Mouse (Mus musculus) lung, adult 18-20 months (tissue): Measurements from ENCODE around the gene Haao.

Experiments used
- DNase-seq, 2 experiments: peaks; one replicate each; pipeline ENCODE4 v3.0.0; 2022; ENCODE audit warnings: mixed read lengths in 2 of 2

Gene Haao

DNA sequence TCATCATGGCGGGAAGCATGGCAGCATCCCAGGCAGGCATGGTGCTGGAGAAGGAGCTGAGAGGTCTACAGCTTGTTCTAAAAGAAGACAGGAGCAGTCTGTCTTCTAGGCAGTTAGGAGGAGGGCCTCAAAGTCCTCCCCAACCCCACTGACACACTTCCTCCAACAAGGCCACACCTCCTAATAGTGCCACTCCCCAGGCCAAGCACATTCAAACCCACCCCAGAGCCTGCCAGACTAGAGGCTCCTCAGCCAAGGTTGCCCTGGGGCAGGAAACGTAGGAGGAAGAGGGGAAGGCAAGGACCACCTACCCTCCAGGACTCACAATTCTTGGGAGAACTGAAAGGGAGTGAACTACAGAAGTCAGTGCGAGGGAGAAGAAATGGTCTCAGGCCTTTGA, at the start of gene Haao:
Haao (minus strand) TSS at position 149 of the 400 bp plus-strand sequence.
- peak; percentile 41 to 58 for DNase-seq

DNA sequence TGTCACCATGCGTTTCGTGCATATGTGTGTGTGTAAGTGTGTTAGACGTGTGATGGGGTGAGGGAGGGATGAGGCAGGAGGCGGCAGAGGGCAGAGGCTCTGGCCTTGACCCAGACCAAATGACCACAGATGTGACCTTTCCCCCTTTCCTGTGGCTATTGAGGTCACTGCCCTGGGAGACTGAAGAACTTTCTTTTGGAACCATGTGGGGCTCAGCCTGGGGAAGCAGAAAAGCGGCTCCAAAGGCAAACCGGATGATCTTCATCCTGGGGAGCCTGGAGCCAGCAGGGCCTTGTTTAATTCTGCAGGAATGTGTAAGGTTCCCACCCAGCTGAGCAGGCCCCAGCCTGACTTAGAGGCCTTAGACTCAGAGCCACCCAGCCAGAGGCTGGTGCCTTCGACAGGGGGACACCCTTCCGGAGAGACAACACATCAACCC, 49.6 kb upstream of the Haao start:
- DNase-seq, result peak; percentile 26 to 35

DNA sequence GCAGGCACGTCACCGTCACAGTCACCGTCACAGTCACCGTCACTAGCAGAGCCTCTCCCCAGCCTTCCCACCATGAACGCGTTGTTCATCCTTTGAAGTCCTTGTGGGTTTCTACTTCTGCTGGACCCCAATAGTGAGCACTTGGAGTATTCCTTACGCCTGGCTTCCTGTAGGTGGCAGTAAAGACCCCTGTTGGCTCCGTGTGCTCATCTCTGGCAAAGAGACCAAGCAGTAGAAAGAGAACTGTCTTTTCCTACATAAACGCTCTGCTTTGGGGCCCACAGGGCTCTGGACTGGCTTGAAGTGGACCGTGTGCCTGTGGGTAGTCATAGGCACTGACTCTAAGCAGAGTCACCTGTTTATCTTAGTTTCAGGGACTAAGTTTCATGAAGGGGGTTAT, 49.0 kb upstream of the Haao start:
- DNase-seq, result peak; percentile 24 to 26

DNA sequence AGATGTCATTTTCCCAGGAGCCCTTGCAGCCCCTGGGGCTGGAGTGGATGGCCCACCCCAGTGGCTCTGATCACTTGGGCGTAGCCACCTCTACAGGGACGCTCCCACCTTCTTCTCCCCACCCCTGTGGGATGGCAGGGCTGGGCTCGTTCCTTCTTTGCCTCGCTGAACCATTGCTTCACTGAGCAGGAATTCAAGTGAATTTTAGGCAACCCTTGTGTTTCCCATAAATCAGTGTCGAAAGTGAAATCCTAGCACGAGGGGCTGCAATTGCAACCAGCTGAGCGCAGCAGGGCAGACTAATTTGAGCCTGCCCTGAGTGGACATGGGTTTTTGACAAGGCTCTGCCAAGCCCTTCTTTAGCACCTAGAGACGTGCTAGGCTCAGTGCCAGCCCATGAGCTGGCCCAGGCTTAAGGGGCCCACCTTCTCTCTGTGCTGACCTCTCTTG, 47.6 kb upstream of the Haao start:
- peak; percentile 28 to 35 for DNase-seq

DNA sequence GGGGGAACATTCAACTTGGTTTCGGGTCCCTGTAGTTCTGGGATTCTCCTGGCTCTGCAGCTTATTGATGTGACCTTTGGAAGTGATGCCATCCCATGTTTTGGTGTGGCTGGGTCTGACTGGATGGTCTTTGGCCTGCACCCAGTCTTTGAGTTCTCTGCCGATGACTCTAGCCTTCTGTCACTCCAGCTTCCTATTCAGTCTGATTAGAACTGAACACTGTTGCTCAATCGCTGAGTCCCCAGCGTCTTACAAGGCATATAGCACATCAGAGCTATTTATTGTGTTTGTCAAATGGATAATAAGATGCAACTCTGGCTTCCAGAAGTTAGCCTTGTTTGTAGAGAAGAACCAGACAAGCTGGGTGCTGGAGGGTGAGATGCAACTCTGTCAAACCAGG, 45.4 kb upstream of the Haao start:
- no peak for DNase-seq

DNA sequence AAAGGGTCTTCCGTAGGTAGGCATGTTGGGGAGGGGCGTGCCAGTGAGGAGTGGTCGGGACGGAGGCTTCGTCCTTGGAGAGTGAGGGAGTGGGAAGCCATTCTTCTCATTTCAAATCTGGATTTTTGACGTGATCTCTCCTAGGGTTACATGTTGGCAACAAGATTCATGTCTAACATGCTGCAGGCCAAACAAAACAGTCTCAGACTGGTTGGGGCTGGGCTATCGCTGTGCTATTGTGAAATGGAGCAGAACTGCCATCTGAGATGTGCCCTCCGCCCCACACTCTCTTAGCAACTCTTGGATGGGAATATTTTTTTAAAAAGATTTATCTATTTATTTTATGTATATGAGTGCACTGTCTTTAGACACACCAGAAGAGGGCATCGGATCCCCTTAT, 44.1 kb upstream of the Haao start:
- DNase-seq, result no peak

DNA sequence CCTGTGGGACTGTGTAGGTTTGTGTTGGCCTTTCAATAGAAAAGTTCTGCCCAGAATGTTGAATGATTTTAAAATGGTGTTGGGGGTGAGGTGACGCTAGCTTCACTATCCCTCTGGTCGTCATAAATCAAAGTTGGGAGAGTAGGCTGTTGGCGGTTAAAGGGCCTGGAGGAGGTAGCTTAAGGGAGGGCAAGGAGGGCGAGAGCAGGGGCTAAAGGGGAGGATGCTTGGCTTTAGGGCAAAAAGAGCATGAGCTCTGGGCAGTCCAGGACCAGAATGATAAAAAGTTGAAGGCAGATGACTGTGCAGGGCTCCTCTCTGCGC, 42.6 kb upstream of the Haao start:
- peak in 1 of 2 experiments; percentile 26 for DNase-seq

DNA sequence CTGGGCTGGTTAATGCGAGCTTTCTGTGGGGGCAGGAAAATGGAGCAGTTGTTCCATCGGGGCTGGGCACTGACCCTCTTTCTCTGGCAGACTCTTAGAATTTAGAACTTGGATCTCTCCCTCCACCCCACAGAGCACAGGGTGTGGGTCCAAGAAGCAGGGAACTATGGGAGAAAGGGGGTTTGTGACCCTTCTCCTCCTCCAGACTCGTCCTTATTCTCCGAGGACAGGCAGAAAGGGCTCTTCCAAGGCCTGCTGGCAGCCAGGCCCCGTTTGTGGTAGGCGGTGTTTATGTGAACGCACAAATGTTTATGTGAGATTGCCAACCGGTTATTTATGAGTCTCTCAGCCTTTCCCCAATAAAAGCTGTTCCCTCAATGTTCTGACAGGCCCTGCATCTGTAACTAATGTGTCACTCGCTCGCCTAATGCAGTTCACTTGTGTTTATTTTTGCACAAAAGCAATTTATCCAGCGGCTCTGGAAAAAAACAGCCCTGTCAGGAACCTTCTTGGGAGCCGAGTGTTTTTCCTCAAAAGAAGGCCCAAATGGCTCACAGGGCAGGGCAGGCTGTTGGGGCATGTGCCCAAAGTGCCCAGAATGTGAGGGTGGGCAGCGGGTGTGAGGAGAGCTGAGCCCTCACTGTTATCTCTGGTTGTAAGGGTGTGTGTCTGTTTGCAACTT, 42.1 kb upstream of the Haao start:
- peak; percentile 75 to 80 for DNase-seq

DNA sequence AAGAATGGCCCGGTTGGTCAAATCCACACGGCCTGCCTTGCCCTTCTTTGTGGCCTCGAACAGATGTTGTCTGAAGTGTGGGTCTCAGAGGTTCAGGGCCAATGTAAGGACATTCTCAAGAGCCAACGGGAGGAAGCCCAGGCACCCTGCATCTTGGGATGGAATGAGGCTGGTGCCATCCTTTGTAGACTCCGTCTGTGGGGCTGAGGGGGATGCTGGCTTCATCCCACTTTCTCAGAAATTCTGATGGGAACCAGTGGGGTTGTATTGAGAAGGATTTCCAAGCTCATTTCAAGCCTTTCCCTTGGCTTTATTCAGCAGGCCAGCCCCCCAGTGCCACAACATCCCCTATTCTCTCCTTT, 41.5 kb upstream of the Haao start:
- no peak for DNase-seq

DNA sequence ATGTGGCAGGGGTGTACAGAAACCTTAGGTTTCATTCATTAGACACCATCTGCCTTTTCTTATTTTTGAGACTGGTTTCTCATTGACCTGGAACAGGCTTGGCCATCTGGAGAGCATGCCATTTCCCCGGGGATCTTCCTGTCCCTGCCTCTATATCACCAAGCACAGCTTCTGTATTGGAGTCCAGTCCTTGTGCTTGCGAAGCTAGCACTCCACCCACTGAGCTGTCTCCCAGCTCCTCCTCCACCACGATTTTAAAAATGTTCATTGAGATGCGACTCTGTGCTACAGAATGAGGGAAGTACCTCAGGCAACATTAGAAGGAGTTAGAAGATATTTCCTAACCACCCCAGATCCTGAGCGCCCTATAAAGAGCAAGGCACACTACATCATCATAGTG, 39.5 kb upstream of the Haao start:
- no peak for DNase-seq

DNA sequence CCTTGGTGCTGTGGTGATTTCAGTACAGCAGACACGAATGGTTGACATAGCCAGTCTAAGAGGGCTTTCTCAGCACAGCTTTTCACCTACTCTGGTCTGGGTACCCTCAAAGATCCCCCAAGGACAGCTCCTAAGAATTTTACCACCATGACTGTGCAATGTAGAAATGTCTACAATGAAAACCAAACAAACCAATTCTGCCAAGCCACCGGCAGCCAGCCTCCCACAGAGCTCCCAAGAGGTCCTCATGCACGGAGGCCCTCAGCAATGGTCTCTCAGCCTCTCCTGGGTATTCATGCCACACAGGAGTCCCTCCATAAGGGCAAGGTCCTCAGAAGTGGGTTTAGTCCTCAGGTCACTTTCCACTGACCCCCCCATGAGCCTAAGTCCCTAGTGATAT, 38.6 kb upstream of the Haao start:
- DNase-seq, result no peak

DNA sequence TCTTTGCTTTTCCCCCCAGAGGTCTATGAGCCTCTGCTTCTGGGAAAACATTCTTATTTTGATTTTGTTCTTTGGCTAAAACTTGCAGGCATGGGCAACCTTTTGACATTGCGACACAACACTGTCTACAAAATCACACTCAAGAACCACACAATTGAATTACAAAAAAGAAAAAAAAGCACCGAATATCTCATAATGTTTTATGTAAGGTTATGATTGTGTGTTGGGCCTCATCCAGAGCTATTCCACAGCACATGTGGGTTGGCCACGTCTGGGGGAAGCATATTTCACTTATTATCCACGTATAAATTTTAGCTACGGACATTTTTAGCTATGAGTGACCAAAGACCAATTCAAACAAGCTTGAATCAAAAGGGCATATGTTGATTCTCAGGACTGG, 38.0 kb upstream of the Haao start:
- DNase-seq, result no peak

DNA sequence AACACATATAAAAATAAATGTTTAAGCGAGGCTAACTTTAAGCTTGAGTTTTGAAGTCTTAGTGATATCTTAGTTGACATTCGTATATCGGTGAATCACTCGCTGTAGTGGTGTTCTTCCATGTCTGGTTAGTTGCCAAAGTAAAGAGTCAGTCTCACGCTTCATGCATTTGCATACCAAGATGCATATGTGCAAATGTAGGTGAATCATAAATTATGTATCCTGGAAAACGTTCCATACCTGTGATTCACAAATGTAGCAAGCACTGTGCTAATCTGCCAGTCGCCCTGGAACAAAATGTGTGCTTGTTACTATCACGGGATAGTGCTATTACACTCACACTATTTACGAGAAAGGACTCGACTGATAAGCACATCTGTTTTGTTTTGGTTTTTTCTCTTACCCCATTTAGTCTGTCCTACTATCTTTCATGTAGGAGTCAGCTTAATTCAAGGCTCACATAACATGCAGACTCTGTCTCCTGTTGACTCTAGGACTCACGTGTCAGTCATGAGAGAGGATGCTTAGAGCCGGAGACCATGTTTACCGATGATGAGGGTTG, 37.3 kb upstream of the Haao start:
- no peak for DNase-seq

DNA sequence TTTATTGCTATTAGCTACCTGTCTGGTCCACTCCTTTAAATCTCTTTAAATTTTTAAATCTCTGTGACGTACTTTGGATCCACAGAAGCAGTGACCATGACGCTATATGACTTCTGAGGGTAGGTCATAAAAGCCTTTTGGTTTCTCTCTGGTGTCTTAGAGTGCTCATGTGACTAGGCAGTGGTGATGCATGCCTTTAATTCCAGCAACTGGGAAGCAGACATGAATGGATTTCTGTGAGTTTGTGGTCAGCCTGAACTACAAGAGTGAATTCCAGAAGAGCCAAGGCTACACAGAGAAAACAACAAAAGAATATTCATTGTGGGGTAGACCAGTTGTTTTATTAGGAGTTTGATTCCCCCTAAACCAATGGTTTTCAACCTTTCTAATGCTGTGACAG, 35.0 kb upstream of the Haao start:
- DNase-seq, result no peak

DNA sequence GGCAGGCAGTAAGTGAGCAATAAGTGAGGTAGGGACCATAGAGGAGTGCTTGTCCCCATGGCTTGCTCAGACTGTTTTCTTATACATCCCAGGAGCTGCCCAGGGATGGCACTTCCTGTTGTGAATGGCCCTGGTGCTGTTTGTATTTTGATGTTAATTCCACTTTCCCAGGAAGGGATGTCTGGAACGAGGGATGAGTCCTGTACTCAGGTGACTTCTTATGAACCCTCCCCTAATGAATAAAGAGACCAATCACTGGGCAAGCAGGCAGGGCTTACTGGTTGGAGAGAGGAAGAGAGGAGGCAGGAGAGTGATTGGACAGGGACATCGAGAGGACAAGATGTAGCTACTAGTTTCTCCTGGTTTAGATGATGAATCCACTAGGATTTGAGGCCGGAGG, 33.3 kb upstream of the Haao start:
- DNase-seq, result no peak

DNA sequence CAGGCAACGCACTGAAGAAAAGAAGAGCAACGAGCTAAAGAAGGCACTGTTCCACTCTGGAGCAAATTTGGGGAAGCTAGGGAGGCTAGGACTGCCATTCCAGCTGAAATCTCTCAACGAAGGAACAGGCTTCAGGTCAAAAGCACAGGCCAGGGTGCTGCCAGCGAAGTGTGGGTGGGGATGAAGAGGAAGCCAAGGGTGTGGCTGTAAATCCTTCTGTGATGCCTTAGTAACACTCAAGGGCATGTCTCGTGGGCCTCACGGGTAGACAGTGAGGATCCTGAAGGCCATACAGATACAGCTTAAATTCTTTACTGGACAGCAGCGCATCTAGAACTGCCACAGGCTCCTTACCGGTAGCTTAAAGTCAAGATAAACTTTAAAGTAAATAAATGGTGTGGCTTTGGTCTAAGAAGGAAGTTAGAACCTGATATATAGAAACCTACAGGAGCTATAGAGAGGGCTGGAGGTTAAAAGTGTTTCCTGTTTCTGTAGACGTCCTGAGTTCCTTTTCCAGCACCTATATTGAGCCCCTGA, 32.5 kb upstream of the Haao start:
- DNase-seq, result peak; percentile 30 to 33

DNA sequence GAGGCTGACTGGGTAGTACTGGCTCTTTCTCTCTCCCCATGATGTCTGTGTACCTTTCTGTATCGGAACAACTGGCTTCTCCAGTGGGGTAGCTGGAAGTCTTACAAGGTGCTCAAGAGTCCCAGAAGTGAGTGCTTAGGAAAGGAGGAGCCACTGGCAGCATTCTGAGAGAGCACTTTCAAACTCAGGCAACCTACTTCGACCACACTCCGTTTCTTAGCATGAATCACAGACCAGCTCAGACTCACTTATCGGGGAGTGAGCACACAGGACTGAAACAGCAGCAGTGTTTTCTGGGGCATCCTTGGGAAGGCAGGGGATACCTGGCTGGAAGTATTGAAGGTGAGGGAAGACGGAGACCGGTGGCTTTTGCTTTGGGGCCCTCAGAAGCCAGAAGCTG, 31.9 kb upstream of the Haao start:
- no peak for DNase-seq

DNA sequence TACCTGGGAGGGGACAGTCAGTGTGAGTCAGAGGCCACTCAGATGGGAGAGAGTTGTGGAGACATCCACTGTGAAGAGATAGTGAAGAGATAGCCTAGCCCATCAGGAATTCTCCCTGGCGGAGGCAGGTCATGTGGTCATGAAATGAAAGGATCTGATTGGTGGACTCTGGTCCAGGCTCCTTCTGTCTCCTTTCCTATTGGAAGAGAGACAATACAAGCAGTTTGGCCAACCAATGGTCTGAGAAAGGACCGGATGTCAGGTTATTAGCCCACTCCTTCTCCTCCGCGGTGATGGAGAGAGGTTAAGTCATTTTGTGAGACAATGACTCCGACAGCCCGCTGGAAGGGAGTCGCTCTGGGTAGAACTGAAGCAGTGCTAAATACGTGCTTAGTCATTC, 26.8 kb upstream of the Haao start:
- DNase-seq, result no peak

DNA sequence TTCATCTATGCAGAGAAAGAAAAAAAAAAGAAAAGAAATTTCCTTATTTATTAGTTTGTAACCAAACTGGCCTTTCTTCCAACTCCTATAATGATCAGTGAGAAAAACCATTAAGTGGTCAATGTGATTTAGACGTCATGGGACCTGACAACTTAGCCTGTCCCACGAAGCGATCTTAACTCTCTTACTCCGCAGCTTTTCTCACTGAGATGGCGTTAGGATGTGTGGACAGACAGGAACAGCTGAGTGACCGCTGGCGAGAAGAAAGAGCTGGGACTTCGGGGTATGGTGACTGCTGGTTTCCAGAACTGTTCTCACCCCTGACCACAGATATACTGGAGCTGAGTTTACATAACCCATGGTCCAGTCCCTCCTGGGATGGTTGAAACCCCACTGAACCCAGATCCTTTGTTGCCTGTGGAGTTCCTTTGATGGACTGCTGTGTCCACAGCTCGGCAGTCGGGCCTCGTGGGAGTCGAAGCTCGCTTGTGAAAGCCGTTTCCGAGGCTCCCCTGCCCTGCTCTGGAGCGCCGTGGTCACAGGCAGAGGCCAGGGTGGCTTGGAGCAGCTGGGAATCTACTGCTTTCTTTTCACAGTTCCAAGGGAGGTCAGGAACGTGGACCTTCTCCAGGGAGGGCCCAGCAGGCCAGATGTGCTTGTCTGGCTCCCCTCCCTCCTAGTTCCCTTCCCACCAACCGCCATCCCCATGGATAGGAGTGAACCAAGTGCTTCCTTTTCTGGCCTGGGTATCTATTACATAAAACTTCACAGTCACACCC, 25.8 kb upstream of the Haao start:
- peak; percentile 63 to 70 for DNase-seq

DNA sequence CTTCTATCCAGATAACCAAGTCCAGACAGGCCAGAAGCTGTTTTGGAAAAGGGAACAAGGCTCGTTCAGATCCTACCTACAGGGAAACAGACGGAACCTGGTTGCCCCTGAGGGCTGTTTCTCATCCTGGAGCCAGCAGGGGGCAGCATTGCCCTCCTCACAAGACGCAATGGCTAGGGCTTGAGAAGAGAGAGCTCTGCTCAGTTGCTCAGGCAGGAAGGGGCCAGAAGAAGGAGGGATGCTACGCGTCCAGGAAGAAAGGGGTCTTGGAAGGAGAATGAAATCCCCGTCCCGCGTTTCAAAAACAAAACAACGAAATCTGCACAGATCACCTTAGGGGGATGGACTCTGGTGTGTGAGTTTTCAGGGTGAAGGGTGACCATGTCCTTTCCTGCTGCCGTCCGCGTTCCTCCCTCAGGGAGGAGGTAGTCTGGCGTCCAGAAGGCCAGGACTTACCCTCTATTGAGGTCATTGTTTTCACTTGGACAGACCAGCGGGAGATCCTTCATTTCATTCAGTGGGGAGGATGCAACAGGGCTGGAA, 25.1 kb upstream of the Haao start:
- DNase-seq, result peak; percentile 78 to 82

DNA sequence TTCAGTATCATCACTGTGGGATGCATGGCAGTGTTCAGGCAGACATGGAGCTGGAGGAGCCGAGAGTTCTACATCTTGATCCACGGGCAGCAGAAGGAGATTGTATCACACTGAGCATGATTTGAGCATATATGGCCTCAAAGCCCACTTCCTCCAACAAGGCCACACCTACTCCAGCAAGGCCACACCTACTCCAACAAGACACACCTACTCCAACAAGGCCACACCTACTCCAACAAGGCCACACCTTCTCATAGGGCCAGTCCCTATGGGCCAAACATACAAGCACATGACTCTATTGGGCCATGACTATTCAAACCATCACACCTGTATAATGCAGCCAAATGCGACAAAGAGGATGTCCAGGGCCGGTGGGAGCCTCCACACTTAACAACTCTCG, 23.6 kb upstream of the Haao start:
- DNase-seq, result no peak

DNA sequence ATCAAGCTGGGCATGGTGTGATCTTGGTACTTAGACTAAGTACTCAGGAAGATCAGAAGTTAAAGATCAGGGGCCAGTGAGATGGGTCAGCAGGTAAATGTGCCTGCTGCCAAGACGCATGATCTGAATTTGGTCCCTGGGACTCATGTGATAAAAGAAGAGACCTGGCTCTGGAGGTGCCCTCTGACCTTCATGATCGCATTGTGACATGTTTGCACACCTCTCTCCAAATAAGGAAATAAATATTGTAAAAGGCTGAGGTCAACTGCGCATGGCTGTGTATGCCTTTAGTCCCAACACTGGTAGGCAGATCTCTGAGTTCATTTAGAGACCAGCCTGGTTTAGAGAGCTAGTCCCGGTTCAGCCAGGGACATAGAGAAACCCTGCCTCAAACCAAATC, 22.6 kb upstream of the Haao start:
- no peak for DNase-seq

DNA sequence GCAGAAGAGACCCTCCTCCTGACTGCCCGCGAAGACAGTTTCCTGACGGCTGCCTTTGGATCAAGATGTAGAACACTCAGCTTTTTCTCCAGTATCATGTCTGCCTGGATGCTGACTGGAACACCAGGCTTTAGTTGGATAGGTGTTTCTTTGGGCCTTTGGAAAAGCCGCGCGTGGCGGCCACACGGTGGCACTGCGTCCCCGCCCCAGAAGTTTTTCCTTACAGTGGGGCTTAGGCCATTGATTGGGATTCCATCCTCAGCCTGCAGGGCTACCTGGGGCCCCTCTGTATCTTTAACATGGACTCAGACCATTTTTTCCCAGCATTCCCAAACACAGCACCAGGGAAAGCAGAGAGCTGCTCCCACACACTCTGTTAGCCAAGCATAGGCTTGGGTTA, 18.8 kb upstream of the Haao start:
- DNase-seq, result no peak

DNA sequence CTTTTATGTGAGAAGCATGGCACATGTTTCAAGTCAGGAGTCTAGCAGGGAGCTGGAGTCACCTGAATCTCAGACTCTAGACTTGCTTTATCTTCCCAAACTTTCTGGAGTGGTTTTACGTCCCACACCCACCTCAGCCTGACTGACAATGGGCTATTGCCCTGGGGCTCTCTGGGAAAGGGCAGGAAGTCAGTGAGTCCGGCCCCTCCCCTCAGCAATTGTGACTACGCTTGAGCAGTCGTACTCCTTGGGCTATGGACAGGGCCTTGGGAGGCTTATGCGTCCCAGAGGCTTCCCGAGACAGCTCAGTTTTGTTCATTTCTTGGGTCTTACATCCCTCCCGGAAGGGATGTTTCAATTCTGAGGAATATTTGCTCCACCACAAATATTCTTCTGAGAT, 17.6 kb upstream of the Haao start:
- DNase-seq, result no peak
